Mouse (Mus musculus): ENCODE data around the gene Fam89a.

DNA sequence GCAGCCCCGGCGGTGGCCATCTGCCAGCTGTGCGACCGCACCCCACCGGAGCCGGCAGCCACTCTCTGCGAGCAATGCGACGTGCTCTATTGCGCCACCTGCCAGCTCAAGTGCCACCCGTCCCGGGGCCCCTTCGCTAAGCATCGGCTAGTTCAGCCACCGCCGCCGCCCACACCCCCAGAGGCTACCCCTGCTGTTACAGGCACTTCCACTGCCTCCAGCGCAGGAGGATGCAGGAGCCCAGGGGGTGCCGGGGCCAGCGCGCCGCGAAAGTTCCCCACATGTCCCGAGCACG, 42.8 kb upstream of the Fam89a start:
- TF ChIP-seq CTCF (conservative IDR thresholded peaks at IDR 0.05; ENCODE audit: low read length) (no peak; the same call in 1 of the 2 replicates), POU5F1 (IDR thresholded peaks at IDR 0.05; ENCODE audit: borderline replicate concordance, low read length) (no peak)

Data from E14TG2a.4 (cell line).